Mouse (Mus musculus) liver, embryonic 16.5 days (tissue): ENCODE measurements around the gene Hhipl1. TPM values are rescaled to one million over a fixed set of nuclear protein-coding genes. Genes with fewer than 3 reads are reported as not detected.

Experiments
- ATAC-seq: fragments of 200-750 bp; cut with Nextera tagmentation; 2 replicates; pipeline ENCODE4 v1.8.0; 2017; ENCODE audit warnings: low read depth, mild to moderate bottlenecking, moderate number of reproducible peaks, moderate library complexity
- H3K27ac ChIP-seq: fragments of 300-500 bp; sonication (generic); 2 replicates; pipeline ENCODE4 v1.5.1; 2014; ENCODE audit warnings: mild to moderate bottlenecking, low read length
- H3K27me3 ChIP-seq: fragments of 300-500 bp; sonication (generic); 2 replicates; pipeline ENCODE4 v1.6.1; 2014; ENCODE audit warnings: low read depth, low read length, mixed read lengths; ENCODE audit not compliant: control insufficient read depth, insufficient read depth
- H3K36me3 ChIP-seq: fragments of 300-500 bp; sonication (generic); 2 replicates; pipeline ENCODE4 v1.6.1; 2014; ENCODE audit warnings: mild to moderate bottlenecking; ENCODE audit not compliant: control insufficient read depth, insufficient read depth
- H3K4me1 ChIP-seq: fragments of 300-500 bp; sonication (generic); 2 replicates; pipeline ENCODE4 v1.6.1; 2014; ENCODE audit warnings: low read depth, low read length, mixed read lengths; ENCODE audit not compliant: control insufficient read depth
- H3K4me2 ChIP-seq: fragments of 300-500 bp; sonication (generic); 2 replicates; pipeline ENCODE4 v1.6.1; 2014; ENCODE audit warnings: low read depth, low read length, mixed read lengths
- H3K4me3 ChIP-seq: fragments of 300-500 bp; sonication (generic); 2 replicates; pipeline ENCODE4 v1.5.1; 2014; ENCODE audit warnings: low read depth, mild to moderate bottlenecking, low read length
- H3K9ac ChIP-seq: fragments of 300-500 bp; sonication (generic); 2 replicates; pipeline ENCODE4 v1.6.1; 2014; ENCODE audit warnings: low read depth, low read length
- H3K9me3 ChIP-seq: fragments of 300-500 bp; sonication (generic); replicated peaks from 2 replicates; pipeline ENCODE4 v1.6.1; 2016; ENCODE audit warnings: low read length; ENCODE audit not compliant: control insufficient read depth
- WGBS: fragments of 180-500 bp; shearing (Covaris S2); extraction: QIAGEN DNeasy Blood & Tissue Kit; methylation state at CpG from one replicate; pipeline ENCODE4 v1.1.7; 2014; ENCODE audit not compliant: insufficient replicate concordance; 5-methylcytosine and 5-hydroxymethylcytosine counted together
- polyA plus RNA-seq: library from polyadenylated mRNA; unstranded; fragments of >200 nt; fragmentation: Nextera tagmentation; extraction: Ambion mirVana; gene quantifications from 2 replicates; pipeline ENCODE4 v1.2.1, GENCODE M21; 2015

Hhipl1 gene
- polyA plus RNA-seq, 1 experiment from 2014 or later: 0.05 TPM

DNA sequence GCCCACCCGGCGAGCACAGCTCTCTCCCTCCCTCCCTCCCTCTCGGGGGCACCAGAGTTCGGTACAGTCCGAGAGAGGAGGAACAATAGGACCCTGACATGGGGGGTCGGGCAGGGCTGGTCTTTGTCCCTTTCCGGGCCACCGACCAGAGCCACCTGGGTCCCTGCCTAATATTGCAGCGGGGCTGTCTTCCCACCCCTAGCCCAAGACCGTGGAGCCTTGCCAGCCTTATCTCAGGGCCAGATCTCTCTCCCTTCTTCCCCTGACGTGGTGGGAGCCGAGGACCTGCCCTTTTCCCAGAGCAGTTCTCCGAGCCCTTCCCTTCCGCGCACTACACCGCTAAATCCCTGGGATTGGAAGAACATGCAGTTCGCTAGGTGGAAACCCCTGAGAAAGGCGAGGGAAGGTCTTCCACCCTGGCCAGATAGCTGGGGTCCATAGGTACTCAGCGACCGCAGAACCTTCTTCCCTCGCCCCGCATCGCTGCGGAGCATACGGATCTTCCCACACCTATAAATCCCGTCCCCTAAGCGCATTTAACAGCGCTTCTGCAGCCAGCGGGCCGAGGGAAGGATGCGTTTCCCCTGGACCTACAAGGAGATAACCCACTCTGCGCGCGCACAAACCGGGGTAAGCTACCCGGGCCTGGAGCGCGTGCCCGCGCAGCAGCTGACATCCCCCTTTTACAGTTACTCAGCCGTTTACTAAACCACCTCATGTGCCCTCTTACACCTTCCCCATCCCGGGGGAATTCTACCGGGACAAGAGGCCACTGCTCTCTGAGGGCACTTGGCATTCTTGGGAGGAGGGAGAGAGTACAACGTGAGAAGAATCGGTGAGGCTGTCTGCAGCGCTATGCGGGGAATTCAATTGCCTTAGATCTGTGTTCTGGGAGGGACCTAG, 29.9 kb upstream of the Hhipl1 start:
- no peaks in the 10 kb centered on the region for H3K9me3 ChIP-seq
- no peak overlapping the region; the same call in 1 of the 2 replicates for H3K27ac ChIP-seq
- H3K4me3 ChIP-seq: peak overlapping the region; percentile 68
- H3K9ac ChIP-seq: peak overlapping the region; percentile 52
- H3K27me3 ChIP-seq: peaks cover 57% of the 10 kb centered on the region
- H3K4me2 ChIP-seq: peak overlapping the region; percentile 87
- ATAC-seq: peak; percentile 4
- H3K36me3 ChIP-seq: no peaks in the 10 kb centered on the region
- H3K4me1 ChIP-seq: peaks cover 9% of the 10 kb centered on the region
- under 1% methylated on average over 47 of the region's 47 CpGs for WGBS

DNA sequence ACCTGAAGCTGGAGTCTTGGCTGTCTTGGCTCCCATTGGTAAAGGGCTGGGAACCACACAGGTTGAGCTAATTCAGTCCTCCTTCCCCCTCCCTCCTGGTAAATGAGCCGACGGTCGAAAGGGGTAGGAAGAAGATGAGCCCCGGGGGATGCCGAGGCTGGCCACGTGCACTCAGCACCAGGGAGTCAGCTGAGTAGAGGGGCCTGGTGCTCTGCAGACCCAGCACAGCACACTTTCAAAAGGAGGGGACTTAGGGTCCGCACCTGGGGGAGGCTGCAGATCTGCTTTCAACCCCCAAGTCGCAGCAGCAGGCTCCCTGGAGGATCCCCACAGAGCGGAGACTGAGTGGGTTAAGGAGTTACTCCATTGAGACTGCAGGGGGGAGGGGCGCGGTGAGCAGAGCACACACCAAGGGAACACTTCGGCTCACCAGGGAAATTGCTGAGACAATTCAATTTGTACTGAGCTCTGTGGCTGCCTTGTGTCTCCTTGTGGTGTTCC, 28.7 kb upstream of the Hhipl1 start:
- H3K9ac ChIP-seq: no peak overlapping the region
- peaks cover 5% of the 10 kb centered on the region for H3K4me1 ChIP-seq
- no peaks in the 10 kb centered on the region for H3K9me3 ChIP-seq
- no peak overlapping the region for H3K4me2 ChIP-seq
- ATAC-seq: no peak
- 12% methylated on average over 12 of the region's 12 CpGs for WGBS
- no peak overlapping the region for H3K4me3 ChIP-seq
- H3K36me3 ChIP-seq: no peaks in the 10 kb centered on the region
- peaks cover 56% of the 10 kb centered on the region for H3K27me3 ChIP-seq
- no peak overlapping the region for H3K27ac ChIP-seq

DNA sequence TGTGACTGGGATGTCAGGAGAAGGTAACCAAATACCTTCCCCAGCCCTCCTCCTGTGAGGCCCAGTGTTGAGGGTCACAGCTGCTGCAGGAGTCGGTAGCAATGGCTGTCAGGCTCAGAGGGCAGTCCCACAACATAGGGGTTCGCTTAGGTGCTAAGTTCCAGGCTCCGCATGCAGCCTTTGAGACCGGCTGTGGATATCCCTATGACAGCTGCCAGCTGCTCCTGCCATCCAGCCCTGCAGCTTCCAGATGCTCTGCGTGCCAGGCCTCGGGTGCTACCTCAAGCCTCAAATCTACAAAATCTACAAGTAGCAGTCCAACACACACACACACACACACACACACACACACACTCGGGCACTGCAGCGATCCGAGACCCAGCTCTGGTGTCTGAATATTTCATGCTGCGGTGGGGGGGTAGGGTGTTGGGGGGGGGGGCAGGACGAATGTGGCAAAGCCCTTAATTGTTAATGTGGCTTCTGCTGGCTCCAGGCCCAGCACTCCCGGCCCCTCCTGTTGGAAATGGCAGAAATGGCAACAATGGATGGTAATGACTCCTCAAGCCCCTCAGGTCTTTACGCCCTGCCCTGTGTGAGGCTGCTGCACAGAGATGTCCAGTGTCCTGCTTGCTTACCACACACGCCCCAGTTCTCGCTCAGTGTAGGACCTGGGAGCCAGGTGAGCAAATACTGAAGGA, 27.7 kb upstream of the Hhipl1 start:
- no peak overlapping the region for H3K4me3 ChIP-seq
- peaks cover 5% of the 10 kb centered on the region for H3K4me1 ChIP-seq
- no peak overlapping the region for H3K27ac ChIP-seq
- peaks cover 46% of the 10 kb centered on the region for H3K27me3 ChIP-seq
- no peak overlapping the region for H3K9ac ChIP-seq
- no peak overlapping the region for H3K4me2 ChIP-seq
- H3K9me3 ChIP-seq: no peaks in the 10 kb centered on the region
- ATAC-seq: no peak
- 65% methylated on average over 15 of the region's 15 CpGs for WGBS
- H3K36me3 ChIP-seq: no peaks in the 10 kb centered on the region

DNA sequence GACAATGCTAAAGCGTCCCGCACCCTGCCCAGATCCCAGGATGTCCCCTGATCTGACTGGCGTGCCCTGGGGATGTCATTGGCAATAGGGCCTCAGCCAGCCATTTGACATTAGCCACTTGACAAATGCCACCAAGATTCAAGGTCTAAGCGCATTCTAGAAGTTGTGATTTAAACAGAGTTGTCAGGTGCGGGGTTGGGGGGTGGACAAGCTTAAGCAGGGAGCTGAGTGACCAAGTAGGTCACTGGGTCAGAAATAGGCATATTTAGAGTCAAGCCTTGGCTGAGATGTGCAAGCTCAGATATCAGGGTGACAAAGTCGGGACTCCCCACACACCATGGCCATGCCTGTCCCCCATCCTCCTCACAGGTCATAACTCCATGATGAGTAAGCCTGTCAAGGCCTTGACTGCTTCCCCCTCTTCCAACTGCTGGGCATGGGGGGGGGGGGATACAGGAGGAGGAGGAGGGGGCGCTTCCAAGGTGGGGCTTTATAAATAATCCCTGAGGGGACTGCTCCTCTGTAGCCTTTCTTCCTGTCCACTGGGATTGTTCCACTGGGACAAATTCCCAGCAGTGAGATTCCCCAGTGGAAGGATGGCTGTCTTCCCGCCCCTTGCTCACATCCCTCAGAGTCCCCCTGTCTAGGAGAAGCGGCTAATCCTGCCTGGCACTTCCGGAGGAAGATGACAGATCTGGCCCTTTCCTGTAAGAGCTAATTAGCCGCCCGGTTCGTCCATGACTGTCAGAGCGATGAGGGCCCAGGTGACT, 21.4 kb upstream of the Hhipl1 start:
- no peak for ATAC-seq
- Histone ChIP-seq H3K27me3 (no peaks in the 10 kb centered on the region; the same call in 1 of the 2 replicates), H3K9ac (no peak overlapping the region), H3K4me3 (no peak overlapping the region), H3K4me2 (no peak overlapping the region), H3K27ac (no peak overlapping the region), H3K4me1 (no peaks in the 10 kb centered on the region), H3K9me3 (no peaks in the 10 kb centered on the region), H3K36me3 (no peaks in the 10 kb centered on the region)
- 35% methylated on average over 14 of the region's 14 CpGs for WGBS

DNA sequence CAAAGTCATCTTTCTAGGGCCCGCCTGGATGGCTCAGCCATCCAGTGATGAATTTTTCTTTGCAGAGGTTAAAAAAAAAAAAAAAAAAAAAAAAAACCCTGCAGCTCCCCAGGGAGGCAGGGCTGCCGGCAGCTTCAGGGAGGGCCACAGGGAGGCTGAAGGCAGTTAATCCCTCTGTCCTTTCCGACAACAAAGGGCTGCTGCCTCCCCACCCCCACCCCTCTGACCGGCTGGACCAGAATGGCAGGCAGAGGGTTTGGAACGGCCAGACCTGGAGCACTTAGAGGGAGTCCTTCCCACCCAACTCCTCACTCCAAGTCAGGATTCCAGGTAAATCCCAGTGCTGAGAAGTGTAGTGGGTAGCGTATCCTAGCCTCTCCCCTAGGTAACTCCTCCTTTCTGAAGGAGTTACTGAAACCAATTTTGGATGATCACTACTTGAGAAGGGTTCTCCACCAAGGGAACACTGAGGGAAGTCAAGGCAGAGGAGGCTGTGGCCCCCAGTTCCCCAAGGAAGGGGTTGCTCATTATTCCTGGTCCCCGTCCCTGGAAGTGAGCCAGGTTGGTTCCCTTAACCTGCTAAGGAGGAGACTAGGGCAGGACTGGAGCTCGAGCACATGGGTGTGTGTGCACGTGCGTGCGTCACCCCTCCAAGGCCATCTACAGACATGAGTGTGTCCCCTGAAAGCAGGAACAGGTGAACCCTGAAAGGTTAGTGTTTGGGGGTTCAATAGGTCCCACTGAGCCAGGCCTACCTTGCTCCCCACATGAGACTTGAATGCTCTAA, 20.7 kb upstream of the Hhipl1 start:
- WGBS: 38% methylated on average over 11 of the region's 11 CpGs
- Histone ChIP-seq H3K4me3 (no peak overlapping the region), H3K27me3 (no peaks in the 10 kb centered on the region), H3K9me3 (no peaks in the 10 kb centered on the region), H3K36me3 (no peaks in the 10 kb centered on the region), H3K4me1 (no peaks in the 10 kb centered on the region), H3K27ac (no peak overlapping the region), H3K9ac (no peak overlapping the region), H3K4me2 (no peak overlapping the region)
- ATAC-seq: no peak

DNA sequence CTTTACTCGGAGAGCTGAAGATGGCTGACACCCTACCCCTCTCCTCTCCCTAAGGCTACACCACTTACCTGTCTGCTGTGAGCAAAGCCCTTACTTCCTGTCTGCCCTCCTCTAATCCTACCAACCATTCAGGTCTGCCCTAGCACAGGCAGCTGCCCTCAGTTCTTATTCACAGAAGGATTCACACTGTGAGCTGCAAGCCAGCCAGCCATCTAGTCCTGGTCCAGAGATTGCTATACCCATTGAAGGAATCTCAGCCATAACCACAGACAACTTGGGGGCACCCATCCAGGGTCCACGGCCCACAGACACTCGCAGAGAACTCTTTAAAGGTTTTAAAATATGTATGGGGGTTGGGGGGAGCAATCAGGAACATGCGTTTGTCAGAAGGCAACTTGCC, 19.7 kb upstream of the Hhipl1 start:
- Histone ChIP-seq H3K4me3 (no peak overlapping the region), H3K4me2 (no peak overlapping the region), H3K9me3 (no peaks in the 10 kb centered on the region), H3K36me3 (no peaks in the 10 kb centered on the region), H3K4me1 (no peaks in the 10 kb centered on the region), H3K27ac (no peak overlapping the region), H3K27me3 (no peaks in the 10 kb centered on the region), H3K9ac (no peak overlapping the region)
- 54% methylated on average over 4 of the region's 4 CpGs for WGBS
- ATAC-seq: no peak

DNA sequence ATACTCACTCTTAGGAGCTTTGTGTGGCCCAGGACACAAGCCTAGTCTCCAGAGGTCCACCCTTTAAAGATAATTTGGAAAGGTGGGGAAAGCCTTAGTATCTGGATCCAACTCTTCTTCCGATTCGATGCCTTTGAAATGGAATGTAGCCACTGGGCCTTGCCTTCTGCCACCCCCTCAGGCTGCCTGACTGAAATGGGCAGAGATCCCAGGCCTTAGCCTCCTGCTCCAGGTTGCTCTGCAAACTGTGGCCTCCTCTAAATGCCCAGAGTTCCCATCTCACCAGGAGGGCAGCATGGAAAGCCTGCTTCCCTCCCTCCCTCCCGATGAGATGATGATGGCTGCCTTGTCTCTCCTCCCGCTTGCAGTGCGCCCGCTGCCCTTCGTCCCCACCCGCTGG, 19.1 kb upstream of the Hhipl1 start:
- Histone ChIP-seq H3K4me3 (no peak overlapping the region), H3K27me3 (no peaks in the 10 kb centered on the region), H3K27ac (no peak overlapping the region), H3K4me1 (no peaks in the 10 kb centered on the region), H3K9me3 (no peaks in the 10 kb centered on the region), H3K36me3 (no peaks in the 10 kb centered on the region), H3K4me2 (no peak overlapping the region), H3K9ac (no peak overlapping the region)
- WGBS: 90% methylated on average over 8 of the region's 8 CpGs
- ATAC-seq: no peak

DNA sequence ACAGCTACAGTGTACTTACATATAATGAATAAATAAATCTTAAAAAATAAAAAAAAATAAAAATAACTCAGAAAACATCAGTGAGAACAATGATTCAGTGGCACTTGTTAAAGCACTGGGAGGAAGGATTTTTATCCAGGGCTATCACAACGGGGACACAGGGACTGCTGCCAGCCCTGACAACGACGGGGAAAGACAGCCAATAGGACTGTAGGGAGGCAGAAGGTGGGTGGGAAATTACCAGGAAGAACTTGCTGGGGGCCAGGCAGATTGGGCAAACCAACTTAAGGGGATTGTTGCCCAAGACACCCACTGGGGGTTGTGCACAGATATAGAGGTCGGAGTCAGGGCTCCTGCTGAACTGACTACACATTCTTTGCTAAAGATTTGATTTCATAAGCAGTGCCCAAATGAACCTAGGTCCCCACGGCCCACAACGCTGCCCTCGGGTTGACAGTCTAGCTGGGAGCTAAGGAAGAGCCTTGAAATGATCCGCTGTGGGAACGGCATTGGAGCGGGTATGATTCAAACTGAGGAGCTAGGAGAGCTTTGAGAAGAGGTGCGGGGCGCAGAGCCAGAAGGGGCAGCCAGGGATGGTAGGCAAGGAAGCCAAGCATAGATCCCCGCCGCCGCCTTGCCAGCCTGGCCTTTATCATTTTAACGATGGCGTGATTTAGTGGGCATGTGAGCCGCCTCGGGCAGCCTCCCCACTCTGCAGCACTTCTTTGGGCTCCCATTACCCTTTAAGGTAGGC, 17.8 kb upstream of the Hhipl1 start:
- H3K9me3 ChIP-seq: no peaks in the 10 kb centered on the region
- WGBS: 69% methylated on average over 19 of the region's 19 CpGs
- H3K4me1 ChIP-seq: no peaks in the 10 kb centered on the region
- H3K36me3 ChIP-seq: no peaks in the 10 kb centered on the region
- no peak overlapping the region for H3K4me2 ChIP-seq
- H3K9ac ChIP-seq: no peak overlapping the region
- no peaks in the 10 kb centered on the region for H3K27me3 ChIP-seq
- H3K4me3 ChIP-seq: no peak overlapping the region
- ATAC-seq: no peak
- no peak overlapping the region for H3K27ac ChIP-seq
